Mouse (Mus musculus): ENCODE results near the gene Klrb1c. TPM values are rescaled to one million over a fixed set of nuclear protein-coding genes. Genes with fewer than 3 reads are reported as not detected.
"Not testable (repeated sequence)": the region's sequence is repeated elsewhere in the genome, so short reads cannot be mapped to it uniquely, and the experiment has no call there.

Klrb1c gene
- total RNA-seq, 2 experiments from 2014 or later: 0.14 TPM; not detected in 1

DNA sequence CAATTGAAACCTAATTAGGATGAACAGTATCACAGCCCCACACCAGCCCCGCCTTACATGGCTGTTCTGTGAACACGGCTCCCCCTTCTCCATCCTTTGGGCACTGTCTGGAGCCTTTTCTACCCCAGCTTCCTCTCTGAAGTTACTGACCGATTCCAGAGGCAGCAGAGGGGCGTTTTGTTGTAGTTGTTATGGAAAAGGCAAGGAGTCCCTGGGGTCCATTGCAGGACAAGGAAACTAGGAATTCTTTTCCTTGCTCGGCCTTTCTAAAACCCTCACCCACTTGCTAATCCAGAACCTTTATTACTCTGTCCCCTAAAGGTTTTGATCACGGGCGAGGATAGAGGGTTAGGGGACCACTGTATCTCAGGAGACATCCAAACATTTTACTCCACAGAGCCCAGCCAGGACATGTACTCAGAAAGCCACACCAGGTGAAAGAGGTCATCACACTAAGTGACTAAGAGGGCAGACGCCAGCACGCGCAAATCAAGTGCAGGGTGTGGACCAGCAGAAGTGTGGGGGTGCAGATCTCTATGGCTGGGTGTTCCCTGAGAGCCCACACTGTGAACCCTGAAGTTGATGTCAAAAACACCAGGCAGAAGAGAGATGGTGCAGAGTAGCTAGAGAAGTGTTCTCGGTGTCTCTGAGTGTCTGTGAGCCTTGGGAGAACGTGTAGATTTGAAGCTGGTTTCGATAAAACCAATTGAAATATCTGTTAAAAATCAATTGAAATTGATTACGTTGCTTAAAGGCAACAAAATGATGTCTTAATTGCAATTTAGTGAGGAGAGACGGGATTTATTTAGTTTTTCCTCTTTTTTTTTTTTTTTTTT is 9.1 kb upstream of the Klrb1c start:
- peak; percentile 10 for DNase-seq

DNA sequence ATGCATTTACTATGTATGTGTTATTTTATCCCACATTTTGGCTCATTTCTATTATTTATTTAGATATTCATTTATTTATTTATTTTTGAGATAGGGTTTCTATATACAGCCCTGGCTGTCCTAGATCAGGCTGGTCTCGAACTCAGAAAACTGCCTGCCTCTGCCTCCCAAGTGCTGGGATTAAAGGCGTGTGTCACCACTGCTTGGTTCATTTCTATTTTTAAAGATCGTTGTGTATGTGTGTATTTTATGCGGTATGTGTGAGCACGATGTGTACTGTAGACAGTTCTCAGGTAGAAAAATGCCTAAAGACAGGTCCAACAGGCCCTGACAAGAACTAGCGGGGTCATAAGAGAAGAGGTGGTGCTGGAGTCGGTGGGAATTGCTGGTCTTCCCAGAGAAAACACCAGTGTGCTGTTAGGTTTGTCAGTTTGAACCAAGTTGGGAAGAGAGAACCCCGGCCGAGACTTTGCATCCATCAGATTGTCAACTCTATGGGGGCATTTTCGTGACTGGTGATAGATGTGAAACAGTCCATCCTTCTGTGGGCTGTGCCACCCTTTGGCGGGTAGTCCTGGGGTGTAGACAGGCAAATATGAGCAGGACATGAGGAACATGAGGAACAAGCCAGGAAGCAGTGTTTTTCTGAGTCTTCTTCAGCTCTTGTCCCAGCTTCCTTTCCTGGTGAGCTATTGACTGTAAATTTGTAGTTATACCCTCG is 8.3 kb upstream of the Klrb1c start:
- DNase-seq: no peak

DNA sequence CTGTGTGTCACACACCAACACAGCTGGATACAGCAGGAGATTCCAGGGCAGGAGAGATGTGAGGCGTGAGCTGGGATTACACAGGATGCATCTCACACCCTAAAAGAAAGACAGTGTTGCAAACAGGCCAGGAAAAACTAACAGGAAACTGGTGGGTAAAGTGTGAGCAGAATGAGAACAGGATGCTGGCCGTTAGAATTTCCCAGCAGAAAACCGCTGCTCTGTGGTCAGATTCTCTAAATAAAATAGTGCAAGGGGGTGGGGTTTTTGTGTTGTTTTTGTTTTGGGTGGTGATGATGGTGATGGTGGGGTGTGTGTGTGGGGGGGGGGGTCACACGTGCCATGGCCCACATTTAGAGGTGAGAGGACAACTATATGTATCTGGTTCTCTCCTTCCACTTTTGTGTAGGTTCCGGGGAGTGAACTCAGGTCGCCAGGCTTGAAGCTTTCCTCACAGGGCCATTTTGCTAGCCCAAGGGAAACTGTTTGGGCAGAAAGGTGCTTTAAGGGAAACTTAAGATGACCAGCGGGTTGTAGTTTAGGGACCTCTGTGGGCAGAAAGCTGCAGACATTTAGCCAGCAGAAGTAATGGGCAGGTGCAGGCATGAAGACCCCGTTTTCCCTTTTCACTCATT is 7.4 kb upstream of the Klrb1c start:
- no peak for DNase-seq

DNA sequence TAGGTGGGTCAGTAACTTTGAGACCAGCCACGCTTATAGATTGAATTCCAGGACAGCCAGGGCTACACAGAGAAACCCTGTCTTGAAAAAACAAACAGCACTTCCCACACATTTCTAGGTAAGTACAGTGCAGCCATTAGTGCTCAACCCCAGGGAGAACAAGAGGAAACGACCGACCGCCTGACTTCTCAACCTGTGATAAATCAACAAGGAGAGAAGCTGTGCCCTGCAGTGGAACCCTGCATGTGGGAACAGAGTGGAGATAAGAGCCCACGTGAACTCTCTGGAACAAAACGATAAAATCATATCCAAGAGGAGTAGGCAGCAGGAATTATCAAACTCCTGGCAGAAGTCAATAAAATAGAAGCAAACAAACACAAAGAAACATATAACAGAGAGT is 4.7 kb upstream of the Klrb1c start:
- DNase-seq: no peak

DNA sequence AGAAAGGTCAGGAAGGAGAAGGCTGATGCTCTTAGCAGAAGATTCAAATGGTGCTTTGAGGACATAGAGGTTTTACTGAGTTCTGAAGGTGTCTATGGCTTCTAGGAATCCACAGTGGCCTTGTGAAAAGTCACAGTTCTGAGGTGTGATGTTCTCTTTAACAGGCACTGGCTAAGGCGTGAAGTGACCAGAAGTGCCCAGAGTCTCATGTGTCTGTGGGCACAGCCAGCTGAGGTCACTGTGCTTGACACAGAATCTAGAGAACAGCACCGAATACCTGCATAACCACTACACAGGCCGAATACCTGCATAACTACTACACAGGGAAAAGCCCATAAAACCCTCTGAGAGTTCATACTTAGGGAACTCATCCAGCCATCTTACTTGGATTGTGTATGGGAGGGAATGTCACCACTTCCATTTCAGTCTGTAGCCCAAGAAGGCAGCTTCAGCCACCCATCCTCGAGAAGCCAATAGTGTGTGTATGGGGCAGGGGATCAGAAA is 1.5 kb upstream of the Klrb1c start:
- DNase-seq: not testable (repeated sequence)

DNA sequence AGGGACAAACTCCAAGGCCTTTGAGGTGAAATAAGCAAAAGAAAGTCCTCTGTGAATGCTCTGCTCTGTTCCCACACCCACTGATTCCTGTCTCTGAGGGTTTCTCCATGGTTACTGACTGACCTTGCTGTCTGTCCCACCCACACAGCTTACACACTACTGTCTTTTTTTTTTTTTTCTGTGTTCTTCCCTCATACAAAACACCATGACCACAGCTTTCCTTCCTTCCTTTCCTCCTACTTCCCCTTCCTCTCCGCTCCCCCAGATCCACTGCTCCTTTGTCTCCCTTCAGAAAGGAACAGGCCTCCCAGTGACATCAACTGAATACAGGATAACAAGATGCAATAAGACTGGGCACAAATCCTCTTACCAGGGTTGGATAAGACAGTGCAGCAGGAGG is 498 bp downstream of the Klrb1c start:
- DNase-seq: no peak

DNA sequence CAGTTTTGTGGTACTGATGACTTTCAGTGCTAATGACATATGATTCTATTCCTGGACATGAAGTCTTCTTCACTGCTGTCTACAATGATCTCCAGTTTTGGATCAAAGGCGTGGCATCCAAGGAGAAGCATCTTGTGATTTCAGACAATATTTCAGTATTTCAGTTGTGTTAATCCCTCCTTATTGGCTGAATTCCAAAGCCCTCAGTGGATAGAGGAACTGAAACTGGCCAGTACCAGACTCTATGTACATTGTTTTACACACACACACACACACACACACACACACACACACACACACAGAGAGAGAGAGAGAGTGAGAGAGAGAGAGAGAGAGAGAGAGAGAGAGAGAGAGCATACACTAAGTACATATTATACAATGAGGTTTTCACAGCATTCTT is 2.6 kb downstream of the Klrb1c start:
- not testable (repeated sequence) for DNase-seq

DNA sequence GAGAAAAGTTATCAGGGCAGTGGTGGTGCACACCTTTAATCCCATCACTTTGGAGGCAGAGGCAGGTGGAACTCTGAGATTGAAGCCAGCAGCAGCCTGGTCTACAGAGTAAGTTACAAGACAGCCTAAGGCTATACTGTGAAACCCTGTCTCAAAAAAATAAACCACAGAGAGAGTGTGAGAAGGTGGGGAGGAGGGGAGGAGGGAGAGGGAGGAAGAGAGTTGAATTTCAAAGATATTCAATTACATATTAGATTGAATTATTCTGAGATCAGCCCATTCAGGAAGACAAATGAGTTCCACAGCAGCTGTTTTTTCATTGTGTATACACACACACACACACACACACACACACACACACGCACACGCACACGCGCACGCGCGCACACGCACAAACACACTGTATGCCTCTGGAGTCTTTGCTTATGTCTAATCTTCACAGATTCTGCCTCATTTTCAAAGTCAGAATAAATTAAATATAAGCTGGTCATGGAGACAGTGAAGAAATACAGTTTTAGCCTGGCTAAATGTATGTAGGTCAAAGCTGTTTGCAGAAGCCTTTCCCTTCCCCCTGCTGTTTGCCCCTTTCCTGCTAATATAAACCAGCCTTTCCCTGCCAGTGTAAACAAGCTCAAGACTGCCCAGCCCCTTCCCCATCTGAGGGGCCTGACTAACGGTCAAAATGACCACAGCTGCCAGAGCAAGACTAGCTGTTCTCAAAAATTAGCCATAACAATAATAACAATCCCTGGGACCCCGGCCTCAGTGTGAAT is 19.3 kb downstream of the Klrb1c start:
- DNase-seq: no peak

DNA sequence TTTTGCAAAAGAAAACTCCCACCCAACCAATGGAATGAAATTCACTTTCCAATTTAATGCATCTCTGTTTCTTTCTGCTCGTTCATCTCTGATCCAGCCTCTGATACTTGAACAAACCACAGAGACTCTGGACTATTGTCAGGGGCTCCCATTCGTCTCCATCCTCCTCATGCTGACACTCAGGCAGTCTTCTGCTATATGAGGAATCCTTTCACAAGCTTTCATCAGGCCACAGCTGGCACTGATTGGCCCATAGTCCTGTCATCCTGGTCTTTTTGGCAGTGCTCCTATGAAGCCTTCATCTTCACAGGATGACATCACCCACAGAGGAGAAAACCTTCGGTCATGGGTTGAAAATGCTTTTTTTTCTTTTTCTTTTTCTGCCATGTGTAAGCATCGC is 21.0 kb downstream of the Klrb1c start:
- no peak for DNase-seq

DNA sequence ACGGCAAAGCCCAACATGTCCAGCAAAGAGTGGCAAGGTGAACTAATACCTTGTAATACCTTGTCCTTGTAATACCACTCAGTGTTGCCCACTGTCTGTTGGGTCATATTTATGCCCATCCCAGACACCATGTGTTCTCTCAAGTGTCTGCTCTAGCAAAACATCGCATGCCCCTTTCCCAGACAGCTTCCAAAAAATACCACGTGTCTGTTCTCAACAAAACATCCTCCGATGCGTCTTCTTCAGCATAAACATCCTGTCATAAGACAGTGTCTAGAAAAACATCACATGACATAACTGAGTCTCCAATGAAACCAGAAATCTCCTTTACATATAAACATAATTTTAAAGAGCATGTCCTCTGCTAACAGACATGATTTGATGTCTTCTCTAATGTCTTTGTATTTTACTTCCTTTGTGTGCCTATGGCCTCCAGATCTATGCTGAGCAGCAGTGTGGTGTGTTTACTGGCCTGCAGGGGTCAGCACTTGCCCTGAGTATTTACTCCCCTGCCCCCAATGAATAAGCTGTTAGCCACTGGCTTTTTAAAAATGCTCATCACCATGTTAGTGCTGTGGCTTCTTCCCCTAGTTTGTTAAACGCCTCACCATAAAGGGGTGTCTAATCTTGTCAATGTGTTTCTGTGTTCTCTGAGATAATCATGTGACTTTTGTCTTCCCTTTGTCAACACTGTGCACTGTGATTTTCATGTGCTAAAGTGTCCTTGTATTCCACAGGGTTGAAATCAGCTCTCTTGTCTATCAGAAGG is 22.3 kb downstream of the Klrb1c start:
- DNase-seq: peak; percentile 23

DNA sequence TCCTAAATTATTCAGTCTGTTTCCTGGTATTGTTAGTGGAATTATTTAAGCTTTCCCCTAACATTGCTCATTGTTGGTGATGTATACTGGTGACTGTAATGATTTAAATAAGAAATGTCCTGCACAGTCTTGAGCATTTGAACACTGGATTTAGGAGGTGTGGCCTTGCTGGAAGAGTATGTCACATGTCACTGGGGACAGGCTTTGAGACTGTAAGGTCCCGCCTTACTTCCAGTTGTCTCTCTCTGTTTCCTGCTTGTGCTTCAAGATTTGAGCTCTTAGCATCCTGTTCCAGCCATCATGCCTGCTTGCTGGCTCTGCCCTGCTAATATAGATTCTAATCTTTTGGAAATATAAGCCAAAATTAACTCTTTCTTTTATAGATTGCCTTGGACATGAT is 23.8 kb downstream of the Klrb1c start:
- no peak for DNase-seq

DNA sequence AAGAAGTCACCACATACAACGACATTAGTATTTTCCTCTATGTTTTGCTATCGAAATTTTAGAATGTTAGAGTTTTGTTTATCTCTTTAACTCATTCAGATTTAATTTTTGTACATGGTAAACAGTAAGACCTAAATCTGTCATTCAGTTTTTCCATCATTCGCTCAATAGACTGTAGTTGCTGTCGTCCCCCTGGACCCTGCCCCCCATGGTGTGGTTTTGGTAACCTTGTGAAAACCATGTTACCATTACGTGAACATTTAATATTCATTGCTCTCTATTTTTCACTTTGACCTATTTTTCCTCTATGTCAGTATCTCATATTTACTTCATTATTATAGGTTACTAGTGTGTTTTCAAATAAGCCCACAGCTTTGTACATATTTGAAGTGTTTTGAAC is 24.4 kb downstream of the Klrb1c start:
- DNase-seq: no peak

DNA sequence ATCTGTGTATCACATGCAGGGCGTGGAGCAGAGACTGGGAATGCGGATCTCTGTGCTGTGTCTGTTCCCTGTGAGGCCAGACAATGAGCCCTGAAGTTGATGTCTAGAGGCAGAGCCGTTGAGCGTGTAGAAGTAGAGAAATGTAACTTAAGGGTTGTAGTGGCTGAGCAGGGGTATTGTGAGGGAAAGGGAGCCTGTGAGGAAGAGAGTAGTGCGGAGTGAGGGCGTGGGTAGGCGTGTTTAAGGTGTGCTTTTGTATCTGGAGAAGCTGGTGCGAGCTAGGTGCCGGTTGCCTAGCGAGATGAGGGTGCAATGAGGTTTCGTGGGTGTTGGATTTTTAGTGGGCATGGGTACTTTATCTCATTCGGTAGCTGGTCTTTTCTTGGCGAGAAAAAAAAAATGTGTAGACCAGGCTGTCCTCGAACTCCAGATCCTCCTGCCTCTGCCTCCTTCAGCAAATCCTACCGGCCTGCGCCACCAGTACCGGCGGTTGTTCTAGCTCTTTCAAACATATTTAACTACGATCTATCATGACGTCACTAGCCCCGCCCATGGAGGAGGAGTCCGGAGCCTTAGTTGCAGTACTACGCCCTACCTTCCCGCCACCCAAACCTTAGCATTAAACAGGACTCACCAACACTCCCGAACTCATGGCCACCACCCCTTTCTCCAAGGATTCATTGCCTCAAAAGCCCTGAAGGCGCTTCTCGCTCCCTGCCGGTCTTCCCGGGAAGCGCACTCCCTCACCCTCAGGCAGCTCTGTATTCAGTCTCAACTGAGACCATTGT is 25.1 kb downstream of the Klrb1c start:
- DNase-seq: peak; percentile 78

DNA sequence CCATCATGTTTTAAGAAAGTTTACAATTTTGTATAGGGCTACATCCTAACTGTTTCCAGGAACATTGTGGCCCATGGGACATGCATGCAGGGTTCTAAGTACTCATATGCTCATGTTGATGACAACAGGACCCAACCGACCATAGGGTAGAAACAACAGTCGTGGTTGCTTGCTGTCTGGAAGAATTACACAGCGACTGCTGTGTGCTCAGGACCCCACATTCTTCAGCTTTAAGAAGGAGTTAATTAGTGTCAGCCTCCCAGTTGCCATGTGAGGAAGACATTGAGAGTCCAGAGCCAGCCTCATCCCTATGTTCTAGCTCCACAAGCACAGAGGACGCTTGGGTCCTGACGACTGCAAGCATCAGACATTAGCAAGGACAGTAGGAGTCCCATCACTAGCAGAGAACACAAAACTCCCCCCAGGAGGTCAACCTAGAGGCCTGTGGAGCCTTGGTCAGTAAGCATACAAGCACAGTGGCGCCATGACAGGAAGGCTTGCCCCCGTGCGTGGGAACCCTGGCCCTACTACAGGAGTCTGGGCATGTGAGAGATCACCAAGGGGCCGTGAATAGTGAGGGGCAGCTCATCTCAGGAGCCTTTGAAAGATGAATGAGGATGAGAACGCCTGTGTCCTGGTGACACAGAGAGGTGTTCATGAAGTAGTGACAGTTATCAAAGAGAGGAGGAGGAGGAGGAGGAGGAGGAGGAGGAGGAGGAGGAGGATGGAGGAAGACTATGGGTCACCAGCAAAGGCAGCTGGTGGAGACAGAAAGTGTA is 25.9 kb downstream of the Klrb1c start:
- not testable (repeated sequence) for DNase-seq

DNA sequence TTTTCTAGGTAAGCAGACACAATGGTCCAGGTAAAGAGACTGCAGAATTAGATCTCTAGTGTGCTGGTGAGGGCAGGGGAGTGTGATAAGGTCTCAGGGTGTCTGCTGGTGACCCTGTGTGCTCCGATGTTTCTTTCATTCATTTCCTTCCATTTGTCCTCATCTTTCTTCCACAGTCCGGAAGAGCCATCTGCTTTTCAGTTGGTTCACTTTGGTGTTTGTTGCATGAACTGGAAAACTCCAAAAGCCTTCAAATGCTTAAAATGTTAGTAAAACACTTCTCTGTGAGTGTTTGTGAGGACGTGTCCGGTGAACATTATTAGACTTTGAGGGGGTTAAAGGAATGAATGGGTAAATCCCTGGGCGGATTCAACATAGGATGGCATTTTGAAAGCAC is 27.9 kb downstream of the Klrb1c start:
- no peak for DNase-seq

DNA sequence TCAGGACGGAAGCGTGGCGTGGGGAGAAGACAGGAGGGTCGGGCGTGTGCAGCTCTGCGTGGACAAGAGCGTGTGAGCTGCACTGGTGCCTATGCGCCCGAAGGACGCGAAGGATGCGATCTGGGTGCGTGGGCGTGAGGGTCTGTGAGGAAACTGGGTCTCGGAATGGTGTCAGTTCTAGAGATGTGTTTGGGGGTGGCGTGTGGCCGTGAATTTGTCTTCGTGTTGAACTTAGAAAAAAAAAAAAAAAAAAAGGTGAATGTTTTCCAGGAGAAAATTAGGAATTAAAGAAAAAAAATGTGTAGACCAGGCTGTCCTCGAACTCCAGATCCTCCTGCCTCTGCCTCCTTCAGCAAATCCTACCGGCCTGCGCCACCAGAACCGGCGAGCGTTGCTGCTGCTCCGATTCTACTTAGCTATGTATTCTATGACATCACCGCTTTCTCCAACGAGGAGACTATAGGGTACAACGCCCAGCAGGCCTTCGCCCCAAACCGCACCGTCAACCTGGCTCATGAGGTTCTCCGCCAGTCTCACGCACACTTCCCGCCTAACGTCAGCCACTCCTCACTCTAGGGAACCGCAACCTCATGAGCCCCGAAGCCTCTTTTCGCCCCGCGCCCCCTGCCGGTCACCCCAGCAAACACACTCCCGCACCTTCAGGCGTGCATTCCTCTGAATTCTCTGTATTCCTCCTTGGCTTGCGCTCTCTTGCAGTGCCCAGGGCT is 28.4 kb downstream of the Klrb1c start:
- peak; percentile 72 for DNase-seq

DNA sequence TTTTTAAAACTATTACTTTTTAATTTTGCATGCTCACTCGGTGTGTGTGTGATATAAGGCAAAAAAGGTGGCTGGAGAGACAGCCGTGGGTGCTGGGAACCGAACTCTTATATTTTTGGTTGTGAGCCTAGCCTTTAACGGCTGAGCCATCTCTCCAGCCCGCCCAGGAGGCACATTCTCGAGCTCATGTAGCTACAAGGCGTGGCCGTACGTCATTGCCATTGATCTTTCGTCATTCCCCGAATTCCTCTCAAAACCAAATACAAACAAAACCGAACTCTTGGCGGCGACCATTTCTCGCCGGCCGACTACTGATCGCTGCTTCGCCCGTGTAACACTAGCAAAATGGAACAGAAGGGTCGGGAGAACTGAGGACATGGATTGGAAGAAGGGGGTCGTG is 29.0 kb downstream of the Klrb1c start:
- peak; percentile 89 for DNase-seq

DNA sequence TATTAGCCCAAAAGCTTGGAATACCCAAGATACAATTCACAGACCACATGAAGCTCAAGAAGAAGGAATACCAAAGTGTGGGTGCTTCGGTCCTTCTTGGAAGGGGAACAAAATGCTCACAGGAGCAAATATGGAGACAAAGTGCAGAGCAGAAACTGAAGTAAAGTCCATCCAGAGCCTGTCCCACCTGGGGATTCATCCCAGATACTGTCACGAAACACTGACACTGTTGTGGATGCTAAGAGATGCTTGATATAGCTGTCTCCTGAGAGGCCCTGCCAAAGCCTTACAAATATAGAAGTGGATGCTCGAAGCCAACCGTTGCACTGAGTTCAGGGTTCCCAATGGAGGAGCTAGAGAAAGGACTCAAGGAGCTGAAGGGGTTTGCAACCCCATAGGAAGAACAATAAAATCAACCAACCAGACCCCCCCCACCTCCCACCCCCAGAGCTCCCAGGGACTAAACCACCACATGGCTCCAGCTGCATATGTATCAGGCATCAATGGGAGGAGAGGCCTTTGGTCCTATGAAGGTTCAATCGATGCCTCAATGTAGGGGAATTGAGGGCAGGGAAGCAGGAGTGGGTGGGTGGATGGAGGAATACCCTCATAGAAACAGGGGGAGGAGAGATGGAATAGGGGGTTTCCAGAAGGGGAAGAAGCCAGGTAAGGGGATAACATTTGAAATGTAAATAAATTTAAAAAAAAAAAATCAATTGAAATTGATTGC is 29.6 kb downstream of the Klrb1c start:
- no peak for DNase-seq

All from gastrocnemius, postnatal 10 days (tissue).